Mouse (Mus musculus): Measurements from ENCODE around the gene Lax1.

DNA sequence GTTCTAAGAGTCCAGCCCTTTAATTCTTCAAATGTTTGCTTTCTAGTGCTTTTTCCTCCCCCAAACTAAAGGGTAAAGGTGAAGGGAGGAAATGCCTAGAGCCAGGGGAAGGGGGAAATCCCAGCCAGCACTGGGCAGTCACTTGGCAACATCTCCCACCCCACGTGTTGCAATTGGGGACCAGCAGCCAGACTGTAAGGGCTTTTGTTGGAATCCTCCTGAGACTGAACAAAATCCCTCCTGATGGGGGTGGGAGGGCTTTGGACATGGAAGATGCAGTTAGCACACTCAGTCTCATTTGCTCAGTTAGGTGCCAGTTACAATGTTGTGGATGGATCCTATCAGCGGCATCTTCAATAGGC is 23.1 kb upstream of the Lax1 start:
- no peak for TF ChIP-seq CTCF (IDR thresholded peaks at IDR 0.05; ENCODE audit: control insufficient read depth, insufficient read depth, insufficient replicate concordance, low read depth, low read length)
- no peak for TF ChIP-seq POLR2A (IDR thresholded peaks at IDR 0.05; ENCODE audit: control insufficient read depth, low read depth, low read length)

All from testis, adult 2 months (tissue).